Mouse (Mus musculus) CH12.LX (cell line): Measurements from ENCODE around the gene Agbl5. TPM values are rescaled to one million over a fixed set of nuclear protein-coding genes. Genes with fewer than 3 reads are reported as not detected.
A peak's percentile ranks its signal among the peaks of the same experiment; 100 is the strongest.

Experiments
- DNase-seq: peaks from one replicate; pipeline ENCODE4 v3.0.0-alpha.2; 2013; ENCODE audit errors: extremely low read depth
- H3K27ac ChIP-seq: 2 replicates; pipeline ENCODE4 v1.5.1; 2012; ENCODE audit warnings: low read depth, mild to moderate bottlenecking, control low read depth, moderate library complexity; ENCODE audit not compliant: insufficient read depth
- H3K27me3 ChIP-seq: replicated peaks from 2 replicates; pipeline ENCODE3; 2012; ENCODE audit warnings: inconsistent platforms
- H3K36me3 ChIP-seq, 2 experiments: replicated peaks in 1 of 2; 2 replicates each; pipeline versions ENCODE3 to v1.6.1; 2012; ENCODE audit warnings: inconsistent platforms in 1 of 2, low read length in 1 of 2, mild to moderate bottlenecking in 1 of 2, mixed read lengths in 1 of 2, moderate library complexity in 1 of 2; ENCODE audit not compliant: control insufficient read depth in 1 of 2, insufficient read depth in 1 of 2
- H3K4me1 ChIP-seq, 2 experiments: 2 replicates each; pipeline ENCODE4 v1.6.1; 2012; ENCODE audit warnings: inconsistent platforms in 1 of 2, moderate library complexity in 1 of 2; ENCODE audit not compliant: insufficient read depth in 2 of 2, control insufficient read depth in 1 of 2
- H3K4me2 ChIP-seq: 2 replicates; pipeline ENCODE4 v1.6.1; 2012; ENCODE audit warnings: low read depth, mild to moderate bottlenecking, control low read depth; ENCODE audit not compliant: poor library complexity, insufficient read depth, severe bottlenecking
- H3K4me3 ChIP-seq, 3 experiments: fragments of 150-350 bp in 1 of 3; sonication (generic) in 1 of 3; replicated peaks in 1 of 3; 2 replicates each; pipeline versions ENCODE3 to v1.5.1; 2011 to 2012; ENCODE audit warnings: low read depth in 2 of 3, low read length in 2 of 3, mild to moderate bottlenecking in 2 of 3, moderate library complexity in 2 of 3, control low read depth in 1 of 3, improper control_type of control experiment in 1 of 3, inconsistent platforms in 1 of 3, mixed read lengths in 1 of 3; ENCODE audit not compliant: poor library complexity in 1 of 3
- H3K79me2 ChIP-seq: replicated peaks from 2 replicates; pipeline ENCODE4 v1.6.1; 2012; ENCODE audit warnings: mild to moderate bottlenecking, moderate library complexity; ENCODE audit not compliant: control insufficient read depth, poor library complexity, insufficient read depth, severe bottlenecking; ENCODE audit errors: extremely low read depth
- H3K9ac ChIP-seq: 2 replicates; pipeline ENCODE4 v1.6.1; 2012; ENCODE audit warnings: low read depth, mild to moderate bottlenecking, control low read depth, moderate library complexity; ENCODE audit not compliant: insufficient read depth
- H3K9me3 ChIP-seq: replicated peaks from 2 replicates; pipeline ENCODE3; 2012; ENCODE audit warnings: low read length, inconsistent platforms, mixed read lengths
- CHD2 ChIP-seq: IDR thresholded peaks from 2 replicates; pipeline ENCODE4 v1.6.1; 2011; ENCODE audit warnings: low read length, improper control_type of control experiment
- CTCF ChIP-seq, 2 experiments: IDR thresholded peaks in 1 of 2; conservative IDR thresholded peaks in 1 of 2; 2 replicates each; pipeline ENCODE4 v1.5.1; 2011 to 2012; ENCODE audit warnings: low read depth in 2 of 2, low read length in 2 of 2, improper control_type of control experiment in 1 of 2, inconsistent platforms in 1 of 2, mild to moderate bottlenecking in 1 of 2, moderate library complexity in 1 of 2
- ELF1 ChIP-seq: IDR thresholded peaks from 2 replicates; pipeline ENCODE4 v1.6.1; 2014; ENCODE audit warnings: low read depth, mild to moderate bottlenecking, inconsistent platforms, low read length, improper control_type of control experiment
- EP300 ChIP-seq: IDR thresholded peaks from 2 replicates; pipeline ENCODE4 v1.6.1; 2011; ENCODE audit warnings: low read length, improper control_type of control experiment
- ETS1 ChIP-seq: conservative IDR thresholded peaks from 2 replicates; pipeline ENCODE4 v1.6.1; 2012; ENCODE audit warnings: low read depth, mild to moderate bottlenecking, inconsistent platforms, low read length, improper control_type of control experiment, moderate library complexity
- GABPA ChIP-seq: IDR thresholded peaks from 2 replicates; pipeline ENCODE4 v1.6.1; 2012; ENCODE audit warnings: low read depth, low read length, improper control_type of control experiment, inconsistent platforms; ENCODE audit not compliant: insufficient replicate concordance
- HCFC1 ChIP-seq: IDR thresholded peaks from 2 replicates; pipeline ENCODE4 v1.6.1; 2012; ENCODE audit warnings: low read depth, mild to moderate bottlenecking, inconsistent platforms, low read length, improper control_type of control experiment
- IRF4 ChIP-seq: IDR thresholded peaks from 2 replicates; pipeline ENCODE4 v1.6.1; 2014; ENCODE audit warnings: low read depth, mild to moderate bottlenecking, inconsistent platforms, low read length, improper control_type of control experiment
- JUN ChIP-seq: IDR thresholded peaks from 2 replicates; pipeline ENCODE4 v1.6.1; 2011; ENCODE audit warnings: low read depth, mild to moderate bottlenecking, low read length, improper control_type of control experiment, moderate library complexity; ENCODE audit not compliant: insufficient read depth
- JUND ChIP-seq: conservative IDR thresholded peaks from 2 replicates; pipeline ENCODE4 v1.6.1; 2011; ENCODE audit warnings: low read depth, low read length, improper control_type of control experiment
- MAZ ChIP-seq: IDR thresholded peaks from 2 replicates; pipeline ENCODE4 v1.6.1; 2012; ENCODE audit warnings: low read depth, mild to moderate bottlenecking, inconsistent platforms, low read length, improper control_type of control experiment, moderate library complexity
- MEF2A ChIP-seq: IDR thresholded peaks from 2 replicates; pipeline ENCODE4 v1.6.1; 2014; ENCODE audit warnings: low read depth, mild to moderate bottlenecking, inconsistent platforms, low read length, improper control_type of control experiment, borderline replicate concordance
- MYC ChIP-seq: IDR thresholded peaks from 2 replicates; pipeline ENCODE4 v1.6.1; 2011; ENCODE audit warnings: low read depth, mild to moderate bottlenecking, improper control_type of control experiment, low read length
- PAX5 ChIP-seq: IDR thresholded peaks from 2 replicates; pipeline ENCODE4 v1.6.1; 2012; ENCODE audit warnings: low read length, inconsistent platforms, mixed read lengths
- RAD21 ChIP-seq: IDR thresholded peaks from 2 replicates; pipeline ENCODE4 v1.6.1; 2011; ENCODE audit warnings: low read depth, mild to moderate bottlenecking, low read length, improper control_type of control experiment, moderate library complexity
- SIN3A ChIP-seq: IDR thresholded peaks from 2 replicates; pipeline ENCODE4 v1.6.1; 2012; ENCODE audit warnings: low read length, improper control_type of control experiment, inconsistent platforms
- SMC3 ChIP-seq: IDR thresholded peaks from 2 replicates; pipeline ENCODE4 v1.6.1; 2011; ENCODE audit warnings: low read depth, low read length, improper control_type of control experiment
- ZC3H11A ChIP-seq: IDR thresholded peaks from 2 replicates; pipeline ENCODE4 v1.6.1; 2012; ENCODE audit warnings: low read depth, mild to moderate bottlenecking, inconsistent platforms, low read length, improper control_type of control experiment
- dilution Hi-C: fragments of 300-500 bp; cut with MboI; formaldehyde crosslinking; loops from 2 replicates; pipeline ENCODE4 v1.14.3; 2020; ENCODE audit warnings: low sequenced_read_pairs; ENCODE audit not compliant: extremely low pct_unique_long_range_greater_than_20kb, extremely low pct_ligation_motif_present
- in situ Hi-C: fragments of 300-500 bp; cut with MboI; formaldehyde crosslinking; loops from 3 replicates; pipeline ENCODE4 v1.14.3; 2019; ENCODE audit warnings: low sequenced_read_pairs, low pct_ligation_motif_present, low pct_unique_long_range_greater_than_20kb, mixed read lengths
- polyA plus RNA-seq: library from polyadenylated mRNA; unstranded; fragments of >175 nt; gene quantifications from 2 replicates; pipeline ENCODE4 v1.2.1, GENCODE M21; 2012; ENCODE audit warnings: low read depth; ENCODE audit not compliant: insufficient read length
- total RNA-seq, 2 experiments: library from RNA; depleted of rRNA; stranded (reverse); fragments of 300-350 nt in 1 of 2; fragments of >200 nt in 1 of 2; gene quantifications; 2 replicates each; pipeline ENCODE4 v1.2.3; 2012 to 2014

Gene Agbl5
- total and polyA plus RNA-seq, 3 experiments, result 4.1 to 11.6 (median 9.3) TPM

GRCm38 (mm10) chr5:30933705-30934104 lies 45.2 kb downstream of the Agbl5 start:
- H3K4me2 ChIP-seq, result no peak overlapping the region
- no peak overlapping the region for H3K9ac ChIP-seq
- no peak overlapping the region for H3K27ac ChIP-seq
- H3K27me3 ChIP-seq, result peaks cover 29% of the 10 kb centered on the region
- TF ChIP-seq JUN (no peak), HCFC1 (no peak), ELF1 (no peak), CTCF (conservative IDR thresholded peaks at IDR 0.05 in 1 of 2, IDR thresholded peaks at IDR 0.05 in 1 of 2; ENCODE audit: low read depth in 2 of 2, low read length in 2 of 2) (no peak), IRF4 (no peak), JUND (no peak), SMC3 (no peak), CHD2 (no peak)
- dilution Hi-C loops, result no loop called here
- H3K36me3 ChIP-seq, result no peaks in the 10 kb centered on the region
- no peak for DNase-seq
- peaks cover 0 to 14% of the 10 kb centered on the region in 2 experiments; a peak in 3 of 4 replicates for H3K4me1 ChIP-seq
- H3K79me2 ChIP-seq, result no peaks in the 10 kb centered on the region
- in situ Hi-C loops, result no loop called here
- no peaks in the 10 kb centered on the region for H3K9me3 ChIP-seq
- no peak overlapping the region for H3K4me3 ChIP-seq

DNA sequence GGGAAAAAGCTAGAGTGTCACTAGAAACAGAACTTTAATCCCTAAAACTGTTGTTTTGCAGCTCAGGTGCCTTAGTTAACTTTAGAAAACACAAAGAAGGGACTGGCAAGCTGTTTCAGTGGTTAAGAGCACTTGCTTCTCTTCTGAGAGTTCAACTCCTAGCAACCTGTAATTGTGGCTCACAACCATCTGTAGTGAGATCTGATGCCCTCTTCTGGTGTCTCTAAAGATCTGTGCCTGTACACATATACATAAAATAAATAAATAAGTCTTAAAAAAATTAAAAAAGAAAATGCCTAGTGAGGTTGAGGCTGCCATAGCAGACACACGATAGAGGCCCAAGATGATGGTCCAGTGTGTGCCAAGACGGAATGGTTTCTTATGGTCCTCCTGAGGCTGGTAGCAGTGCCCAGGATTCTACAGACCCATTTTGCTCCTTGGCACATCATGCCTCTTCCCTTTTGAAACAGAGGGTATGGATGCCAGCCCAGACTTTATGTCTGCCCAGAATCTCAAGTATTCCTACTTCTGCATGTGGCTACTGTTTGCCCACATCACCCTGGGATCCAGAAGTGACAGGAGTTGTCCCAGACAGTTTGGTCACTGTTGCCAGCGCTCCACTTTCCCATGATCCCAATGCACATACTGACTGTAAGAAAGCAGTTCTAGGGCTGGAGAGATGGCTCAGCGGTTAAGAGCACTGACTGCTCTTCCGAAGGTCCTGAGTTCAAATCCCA lies 46.4 kb downstream of the Agbl5 start:
- Histone ChIP-seq H3K79me2 (no peaks in the 10 kb centered on the region), H3K9me3 (no peaks in the 10 kb centered on the region), H3K27ac (no peak overlapping the region), H3K36me3 (no peaks in the 10 kb centered on the region), H3K9ac (no peak overlapping the region), H3K4me2 (no peak overlapping the region), H3K27me3 (peaks cover 23% of the 10 kb centered on the region), H3K4me3 (no peak overlapping the region), H3K4me1 (peaks cover 0 to 14% of the 10 kb centered on the region in 2 experiments; a peak in 3 of 4 replicates)
- no peak for DNase-seq
- in situ Hi-C loops (no loop called here), dilution Hi-C loops (no loop called here)
- TF ChIP-seq CTCF (conservative IDR thresholded peaks at IDR 0.05 in 1 of 2, IDR thresholded peaks at IDR 0.05 in 1 of 2; ENCODE audit: low read depth in 2 of 2, low read length in 2 of 2), result peak in 1 of 2 experiments; percentile 19; a peak in 1 of 4 replicates
- TF ChIP-seq MAZ, result no peak

GRCm38 (mm10) chr5:30943004-30943403 lies 54.5 kb downstream of the Agbl5 start:
- dilution Hi-C loops (no loop called here), in situ Hi-C loops (no loop called here)
- Histone ChIP-seq H3K79me2 (no peaks in the 10 kb centered on the region), H3K27ac (no peak overlapping the region), H3K4me1 (no peaks in the 10 kb centered on the region), H3K4me2 (no peak overlapping the region), H3K4me3 (no peak overlapping the region), H3K27me3 (peaks cover 6% of the 10 kb centered on the region), H3K9ac (no peak overlapping the region), H3K36me3 (no peaks in the 10 kb centered on the region), H3K9me3 (no peaks in the 10 kb centered on the region)
- no peak for DNase-seq
- TF ChIP-seq ETS1, result no peak
- TF ChIP-seq RAD21, result peak; percentile 54
- no peak for TF ChIP-seq MAZ
- no peak for TF ChIP-seq MYC
- TF ChIP-seq SMC3, result peak; percentile 69
- TF ChIP-seq EP300, result no peak
- no peak for TF ChIP-seq GABPA
- TF ChIP-seq SIN3A, result no peak
- no peak for TF ChIP-seq PAX5
- TF ChIP-seq MEF2A, result no peak
- peak; percentile 22 to 69; a peak in 3 of 4 replicates for TF ChIP-seq CTCF (conservative IDR thresholded peaks at IDR 0.05 in 1 of 2, IDR thresholded peaks at IDR 0.05 in 1 of 2; ENCODE audit: low read depth in 2 of 2, low read length in 2 of 2)
- no peak for TF ChIP-seq ZC3H11A
